Mouse (Mus musculus): ENCODE data around the gene Csf1. TPM values are rescaled to one million over a fixed set of nuclear protein-coding genes. Genes with fewer than 3 reads are reported as not detected.
"Not testable (repeated sequence)": the region's sequence is repeated elsewhere in the genome, so short reads cannot be mapped to it uniquely, and the experiment has no call there.

Csf1 gene
- total RNA-seq, 2 experiments from 2014 or later: 25.5 to 29.0 TPM

DNA sequence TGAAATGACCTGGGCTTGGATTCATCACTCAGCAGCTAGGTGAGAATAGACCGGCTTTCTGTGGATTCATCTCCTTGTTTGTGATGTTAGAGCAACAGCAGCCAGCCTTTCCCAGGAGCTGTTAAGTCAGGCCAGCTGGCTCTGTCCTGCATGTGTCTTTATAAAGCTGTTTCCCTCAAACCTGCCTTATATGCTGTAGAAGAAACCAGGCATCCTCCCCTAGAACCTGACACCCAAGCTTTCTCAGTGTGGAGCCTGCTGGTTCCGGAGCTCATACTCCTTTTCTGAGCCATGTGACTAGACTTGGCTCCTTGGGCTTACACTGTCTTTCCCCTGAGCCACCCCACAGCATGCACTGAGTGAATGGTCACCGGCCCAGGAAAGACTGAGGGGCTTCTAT is 8.7 kb downstream of the Csf1 start:
- no peak for DNase-seq
- intact Hi-C loops (cut with DNase I): loop anchor here (10.0 kb wide), 1 partner anchor 393 kb away; the partner anchor contains the start of gene Gnai3

GRCm38 (mm10) chr3:107750775-107751540 is 9.3 kb downstream of the Csf1 start:
- no peak for DNase-seq
- intact Hi-C loops (cut with DNase I): loop anchor here (10.0 kb wide), 1 partner anchor 394 kb away; the partner anchor contains the start of gene Gnai3

- DNase-seq: no peak
- intact Hi-C loops (cut with DNase I): no loop called here
Observed at GRCm38 (mm10) chr3:107749446-107749845, 10.8 kb downstream of the Csf1 start.

- intact Hi-C loops (cut with DNase I): no loop called here
- DNase-seq: no peak
Observed at GRCm38 (mm10) chr3:107748260-107748955, 11.9 kb downstream of the Csf1 start.

DNA sequence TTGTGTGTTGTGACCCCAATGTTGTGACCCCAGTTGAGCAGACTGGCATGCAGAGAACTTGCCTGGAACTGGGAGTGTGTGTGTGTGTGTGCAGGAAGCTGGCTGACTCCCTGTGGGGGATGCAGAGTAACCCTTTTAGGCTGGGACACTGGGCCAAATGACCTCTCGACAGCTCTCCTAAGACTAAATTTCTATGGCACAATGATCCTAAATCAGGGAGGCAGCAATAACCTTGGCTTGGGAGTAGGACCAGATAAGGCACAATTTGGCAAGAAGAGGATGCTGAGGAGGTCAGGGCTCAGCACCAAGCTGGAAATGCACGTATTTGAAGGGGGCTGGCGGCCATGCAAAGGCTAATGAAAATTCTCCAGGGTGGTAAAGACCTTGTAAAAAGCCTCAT is 14.2 kb downstream of the Csf1 start:
- intact Hi-C loops (cut with DNase I): no loop called here
- no peak for DNase-seq

- intact Hi-C loops (cut with DNase I): no loop called here
- no peak for DNase-seq
Observed at GRCm38 (mm10) chr3:107743650-107744049, 16.6 kb downstream of the Csf1 start.

DNA sequence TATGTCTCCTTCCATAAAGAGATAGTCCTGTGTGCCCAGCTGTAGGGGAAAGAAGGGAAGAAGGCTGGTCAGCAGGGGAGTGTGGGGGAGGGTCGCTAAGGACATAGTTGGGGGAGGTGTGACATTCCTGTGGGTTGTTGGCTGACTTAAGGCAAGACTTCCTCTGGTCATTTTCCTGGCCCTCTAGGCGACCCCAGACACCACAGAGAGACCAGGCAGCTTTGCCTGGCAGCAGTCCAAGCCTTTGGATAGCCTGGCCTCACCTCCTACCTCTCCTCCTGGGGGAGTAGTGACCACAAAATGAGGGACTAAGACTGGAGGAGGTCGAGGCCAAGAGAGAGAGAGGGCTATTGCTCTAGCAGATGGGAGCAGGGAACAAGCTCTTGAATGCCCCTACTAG is 17.2 kb downstream of the Csf1 start:
- intact Hi-C loops (cut with DNase I): no loop called here
- DNase-seq: no peak

DNA sequence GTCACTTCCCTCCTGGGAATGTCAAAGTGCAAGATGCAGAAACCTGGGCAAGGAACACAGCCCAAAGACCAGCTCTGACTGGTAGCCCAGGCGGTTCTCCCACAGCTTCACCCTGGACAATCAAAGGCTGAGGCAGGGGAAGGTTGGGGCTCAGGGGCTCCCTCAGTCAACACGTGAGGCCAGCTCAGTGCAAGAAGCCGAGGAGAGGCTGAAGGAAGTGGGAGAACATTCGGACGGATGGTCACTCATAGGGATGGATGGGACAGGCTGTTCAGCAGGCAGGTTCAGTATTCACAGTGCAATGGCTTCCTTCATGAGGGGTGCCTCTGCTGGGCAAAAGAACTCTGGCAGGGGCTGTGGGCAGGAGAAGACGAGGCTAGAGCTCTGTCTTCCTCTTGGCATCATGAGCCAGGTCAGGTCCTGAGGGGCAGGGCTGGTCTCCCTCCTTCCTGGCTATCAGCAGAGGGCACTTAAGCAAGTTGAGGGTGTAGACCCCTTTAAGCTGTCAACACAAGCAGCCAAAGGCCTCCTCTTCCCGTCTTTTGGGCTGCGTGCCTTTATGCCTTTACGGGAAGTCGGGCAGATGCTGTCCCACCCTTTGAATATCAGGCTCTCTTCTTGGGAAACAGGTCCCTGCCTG is 18.1 kb downstream of the Csf1 start:
- intact Hi-C loops (cut with DNase I): no loop called here
- DNase-seq: no peak

- intact Hi-C loops (cut with DNase I): no loop called here
- DNase-seq: no peak
Observed at GRCm38 (mm10) chr3:107741387-107741786, 18.9 kb downstream of the Csf1 start.

DNA sequence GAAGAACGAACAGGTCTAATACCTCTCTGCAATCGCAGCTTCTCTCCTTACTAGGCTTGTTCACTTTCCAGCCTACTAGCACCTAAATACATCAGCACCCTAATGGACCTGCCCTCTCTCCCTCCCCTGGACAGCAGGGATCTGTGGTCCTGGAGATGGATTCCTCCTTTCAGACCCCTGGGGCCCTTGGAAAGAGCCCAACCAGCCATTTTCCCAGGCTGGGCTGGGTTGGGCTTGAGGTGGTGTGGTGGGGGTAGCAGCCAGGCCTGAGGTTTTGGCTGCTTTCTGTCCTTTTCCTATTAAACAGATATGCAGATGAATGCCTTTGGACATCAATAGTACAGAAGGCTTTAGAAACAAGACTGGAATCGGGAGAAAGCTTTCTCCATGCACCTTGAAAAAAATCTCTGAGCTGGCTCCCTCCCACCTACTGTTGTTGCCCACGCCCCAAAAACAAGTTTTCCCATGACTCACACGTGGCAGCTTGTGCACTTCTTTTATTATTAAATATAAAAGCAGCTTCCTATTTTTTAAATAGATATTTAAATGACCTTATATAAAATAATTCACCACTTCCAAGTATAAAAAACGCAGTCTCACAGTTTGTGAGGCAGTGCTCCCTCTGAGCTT is 19.6 kb downstream of the Csf1 start:
- DNase-seq: peak; percentile 87 to 90
- intact Hi-C loops (cut with DNase I): no loop called here

- intact Hi-C loops (cut with DNase I): no loop called here
- no peak for DNase-seq
Observed at GRCm38 (mm10) chr3:107739966-107740365, 20.3 kb downstream of the Csf1 start.

- intact Hi-C loops (cut with DNase I): no loop called here
- no peak for DNase-seq
Observed at GRCm38 (mm10) chr3:107739456-107739855, 20.8 kb downstream of the Csf1 start.

DNA sequence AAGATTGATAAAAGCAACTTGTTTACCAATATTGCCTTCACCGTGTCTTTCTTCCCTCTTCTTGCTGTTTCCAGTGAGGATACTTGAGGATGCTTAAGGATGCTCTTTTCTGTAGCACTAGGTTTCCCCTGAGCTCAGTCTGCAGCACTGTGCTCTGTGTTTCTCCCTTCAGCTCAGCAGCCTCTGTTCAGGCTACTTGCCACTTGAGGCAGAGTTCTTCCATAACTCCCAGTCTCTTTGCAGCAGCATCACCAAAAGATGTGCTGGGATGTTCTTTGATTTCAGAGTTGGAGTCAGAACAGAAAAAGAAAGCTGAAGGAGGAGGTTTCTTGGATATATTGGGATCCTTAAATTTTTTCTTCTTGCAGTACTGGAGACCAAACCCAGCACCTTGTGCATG is 21.6 kb downstream of the Csf1 start:
- DNase-seq: no peak
- intact Hi-C loops (cut with DNase I): no loop called here

DNA sequence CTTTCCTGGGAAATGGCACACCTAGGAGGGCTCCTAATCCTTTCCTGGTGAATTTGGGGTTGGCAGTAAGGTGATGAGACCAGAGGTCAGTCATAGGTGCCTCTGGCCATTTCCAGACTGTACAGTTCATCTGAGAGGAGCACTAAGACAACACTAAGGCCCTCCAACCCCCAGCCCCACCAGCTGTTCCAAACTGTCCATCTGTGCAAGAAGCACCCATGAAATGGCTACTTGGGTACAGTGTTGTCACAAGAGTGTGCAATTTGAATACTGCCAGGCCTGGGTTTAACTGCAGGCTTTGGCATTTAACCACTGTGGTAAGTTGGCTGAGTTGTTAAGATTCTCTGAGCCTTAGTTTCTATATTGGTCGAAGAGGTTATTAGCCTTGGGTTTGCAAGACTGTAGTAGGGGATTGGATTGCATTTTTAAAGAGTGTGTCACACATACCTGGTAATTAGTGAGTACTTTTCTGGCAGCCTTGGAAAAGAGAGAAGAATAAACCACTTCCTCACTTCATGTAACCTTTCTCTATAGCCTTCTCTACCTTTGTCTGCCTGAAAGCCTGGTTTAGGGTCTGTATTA is 22.6 kb downstream of the Csf1 start:
- intact Hi-C loops (cut with DNase I): no loop called here
- no peak for DNase-seq

GRCm38 (mm10) chr3:107735620-107736019 is 24.6 kb downstream of the Csf1 start:
- DNase-seq; intact Hi-C loops (cut with DNase I): not testable (repeated sequence)

- intact Hi-C loops (cut with DNase I): no loop called here
- DNase-seq: no peak
Observed at GRCm38 (mm10) chr3:107733329-107733728, 26.9 kb downstream of the Csf1 start.

GRCm38 (mm10) chr3:107730236-107730635 is 30.0 kb downstream of the Csf1 start:
- intact Hi-C loops (cut with DNase I): no loop called here

DNA sequence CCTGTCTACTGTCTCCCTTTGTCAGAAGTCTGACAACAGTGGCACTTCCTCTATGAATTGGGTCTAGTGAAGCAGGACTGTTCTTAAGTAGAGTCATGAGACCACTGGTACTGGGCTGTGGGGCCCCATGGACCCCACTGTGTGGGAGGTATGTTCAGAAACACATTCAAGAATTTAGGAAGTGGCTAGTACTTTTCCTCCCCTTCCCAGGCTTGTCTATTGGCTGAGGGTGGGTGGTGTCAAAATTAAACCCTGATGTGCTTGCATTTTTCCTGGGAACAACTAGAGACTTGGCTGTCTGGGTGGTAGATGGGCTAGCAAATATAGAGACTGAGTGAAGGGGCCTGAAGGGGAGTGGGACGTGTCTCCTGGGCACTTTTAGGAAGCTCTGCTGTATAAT is 31.8 kb downstream of the Csf1 start:
- intact Hi-C loops (cut with DNase I): no loop called here
- no peak for DNase-seq

More at GRCm38 (mm10) chr3:107730236-107730635, 30.0 kb downstream of the Csf1 start:
- no peak for DNase-seq

DNA sequence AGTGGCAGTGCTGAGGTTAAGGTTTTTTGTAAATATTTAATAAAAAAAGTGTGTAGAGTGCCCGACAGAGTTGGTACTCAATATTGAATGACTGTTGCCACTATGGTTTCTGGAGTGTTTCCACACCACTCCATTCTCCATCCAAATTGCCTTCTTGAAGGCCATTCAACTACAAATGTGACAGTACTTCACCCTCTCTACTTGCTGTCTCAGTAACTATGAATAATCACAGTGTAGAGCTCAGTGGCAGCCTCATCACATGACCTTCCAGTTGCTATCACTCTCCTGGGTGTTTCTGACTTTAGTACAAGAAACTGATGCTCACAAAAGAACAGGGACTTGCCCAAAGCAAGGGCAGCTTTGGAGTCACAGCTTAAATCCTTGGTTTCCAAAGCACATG is 44.3 kb downstream of the Csf1 start:
- no peak for DNase-seq
- intact Hi-C loops (cut with DNase I): no loop called here

GRCm38 (mm10) chr3:107714276-107714933 is 45.9 kb downstream of the Csf1 start:
- intact Hi-C loops (cut with DNase I): no loop called here
- DNase-seq: no peak
